20 mouse cellular contexts compared by ENCODE assay signal in genomic region chr13:3343611-3344010, GRCm38 (mm10).
DNase-seq lines count a peak whose midpoint lies in the region.
"Had no signal": no experiment of that assay in that cellular context is flagged by ENCODE, and none has a peak within 500 bp of the region (broad histone marks: within the 10 kb centered on the region; RNA-seq: fewer than 3 reads in every experiment).

No protein-coding gene starts in this region.

- intact Hi-C loops in left cerebral cortex, postnatal 4 days (cut with DNase I): no loop called here
- intact Hi-C loops in left cerebral cortex, postnatal 10 days (cut with DNase I): no loop called here

- peak; percentile 25 to 48 for DNase-seq in frontal cortex, adult 2 months (ENCODE audit: extremely low spot score in 1 of 2, low spot score in 1 of 2)
- no peak for DNase-seq in frontal cortex, postnatal 10 days (ENCODE audit: low spot score in 2 of 2)
- peak; percentile 27 for DNase-seq in left cerebral cortex, adult 11 months (ENCODE audit: low spot score)
- DNase-seq in left cerebral cortex, postnatal 4 days: no peak
- DNase-seq in left cerebral cortex, adult 9 months (ENCODE audit: low spot score in 2 of 2): peak; percentile 27 to 35
- no peak for DNase-seq in left cerebral cortex, postnatal 10 days (ENCODE audit: extremely low spot score in 1 of 2, low spot score in 2 of 2)
- peak; percentile 16 for DNase-seq in telencephalon, adult 2 months (ENCODE audit: low read depth, low spot score)
- DNase-seq: adrenal gland, postnatal 10 days; adrenal gland, postnatal 36 days; B cell, adult 2 months; cerebellum, adult 11 months; cerebellum, adult 2 months; cerebellum, adult 9-11 months; cerebellum, postnatal 25 days; forebrain, postnatal 0 days; gastrocnemius, adult 2 months; gastrocnemius, postnatal 14 days; heart, adult 18-20 months; heart, postnatal 10 days; heart, postnatal 36 days had no signal

Comparison
In these comparisons a context has a peak if more than half of its experiments do, and no peak if none do; other contexts are left out.
1. DNase-seq: peak in frontal cortex, adult 2 months (2 of 2), left cerebral cortex, adult 11 months (single experiment), left cerebral cortex, adult 9 months (2 of 2) and telencephalon, adult 2 months (single experiment); none in frontal cortex, postnatal 10 days (0 of 2), left cerebral cortex, postnatal 4 days (single experiment) and left cerebral cortex, postnatal 10 days (0 of 2).